In the genomic region with DNA sequence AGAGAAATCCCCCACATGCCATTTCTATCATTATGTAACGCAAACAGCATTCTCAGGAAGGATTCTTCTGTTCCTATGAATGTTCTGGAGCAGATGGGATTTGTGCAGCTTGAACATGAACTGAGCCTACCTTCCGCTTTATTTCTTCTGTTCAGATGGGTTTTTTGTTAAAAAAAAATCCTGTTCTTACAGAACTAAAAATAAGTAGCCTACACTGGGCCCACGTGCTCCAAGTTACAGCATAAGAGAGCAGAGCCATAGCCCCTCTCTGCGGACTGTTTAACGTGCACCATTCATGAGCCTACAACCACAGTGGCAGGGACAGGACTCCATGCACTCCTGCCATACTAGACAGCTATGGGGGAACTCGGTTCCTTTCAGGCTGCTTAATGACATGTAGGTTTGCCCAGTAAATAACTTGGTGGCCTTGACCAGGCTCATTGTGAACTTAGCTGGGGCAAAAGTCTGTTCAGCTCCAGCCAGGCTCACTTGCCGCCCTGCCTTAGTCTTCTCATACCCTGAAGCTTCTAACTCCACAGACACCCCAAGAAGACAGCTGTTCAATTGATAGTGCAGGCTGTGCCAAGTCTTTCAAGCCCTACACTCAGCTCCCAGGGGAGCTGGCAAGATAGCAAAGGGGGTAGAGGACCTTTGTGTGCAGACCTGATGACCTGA, we compare ENCODE assay signal across 17 mouse cellular contexts.
DNase-seq lines count a peak whose midpoint lies in the region; ATAC-seq and TF ChIP-seq lines count a peak whose summit lies in the region.
"Had no signal": no experiment of that assay in that cellular context is flagged by ENCODE, and none has a peak within 500 bp of the region (broad histone marks: within the 10 kb centered on the region; RNA-seq: fewer than 3 reads in every experiment).

No protein-coding gene starts in this region.

- no peak for DNase-seq in forebrain, postnatal 0 days
- DNase-seq in forebrain, embryonic 11.5 days (ENCODE audit: low spot score): no peak
- peak; percentile 73 to 75 for DNase-seq in frontal cortex, adult 2 months (ENCODE audit: extremely low spot score in 1 of 2, low spot score in 1 of 2)
- DNase-seq in layer of hippocampus, postnatal 36 days: peak; percentile 30 to 38
- peak; percentile 60 to 75 for DNase-seq in right cerebral cortex, postnatal 10 days (ENCODE audit: low spot score in 2 of 2)
- DNase-seq in MN1 (ENCODE audit: low spot score): no peak
- DNase-seq in thymus, postnatal 14 days: no peak
- DNase-seq in heart, postnatal 10 days: no peak
- DNase-seq: B cell, adult 2 months; cerebellum, postnatal 25 days; thymus, adult 18-20 months had no signal

- no peak overlapping the region for H3K27ac ChIP-seq in forebrain, postnatal 0 days (ENCODE audit: low read depth, low read length)
- no peak overlapping the region for H3K27ac ChIP-seq in forebrain, embryonic 11.5 days (ENCODE audit: low read depth, low read length)
- H3K27ac ChIP-seq: embryonic facial prominence, embryonic 13.5 days; hindbrain, embryonic 10.5 days; lung, embryonic 15.5 days; midbrain, embryonic 15.5 days had no signal

- no peaks in the 10 kb centered on the region for H3K36me3 ChIP-seq in forebrain, postnatal 0 days (ENCODE audit: insufficient read depth)
- H3K36me3 ChIP-seq in forebrain, embryonic 11.5 days (ENCODE audit: control insufficient read depth, insufficient read depth, low read length): no peaks in the 10 kb centered on the region
- H3K36me3 ChIP-seq: embryonic facial prominence, embryonic 13.5 days; hindbrain, embryonic 10.5 days; lung, embryonic 15.5 days; midbrain, embryonic 15.5 days had no signal

- H3K9ac ChIP-seq in forebrain, postnatal 0 days: no peak overlapping the region
- no peak overlapping the region for H3K9ac ChIP-seq in forebrain, embryonic 11.5 days (ENCODE audit: low read length)
- H3K9ac ChIP-seq: embryonic facial prominence, embryonic 13.5 days; lung, embryonic 15.5 days; midbrain, embryonic 15.5 days had no signal

- ATAC-seq in forebrain, postnatal 0 days: 0 out of 2 replicates have a peak, but pooled peaks have one; percentile 10
- ATAC-seq in forebrain, embryonic 11.5 days (replicated peaks; ENCODE audit: low FRiP score): no peak
- ATAC-seq: inflammation-experienced regulatory T-cells, adult 6 months; midbrain, embryonic 15.5 days had no signal

- intact Hi-C loops in heart, postnatal 10 days (cut with DNase I): no loop called here

- H3K9me3 ChIP-seq in forebrain, postnatal 0 days (ENCODE audit: low read length): no peaks in the 10 kb centered on the region
- H3K9me3 ChIP-seq in forebrain, embryonic 11.5 days (ENCODE audit: control insufficient read depth, low read length): no peaks in the 10 kb centered on the region
- H3K9me3 ChIP-seq: embryonic facial prominence, embryonic 13.5 days; hindbrain, embryonic 10.5 days; lung, embryonic 15.5 days; midbrain, embryonic 15.5 days had no signal

- no peaks in the 10 kb centered on the region for H3K27me3 ChIP-seq in forebrain, postnatal 0 days (ENCODE audit: insufficient read depth, low read length)
- H3K27me3 ChIP-seq in forebrain, embryonic 11.5 days (ENCODE audit: control insufficient read depth, insufficient read depth, low read length): no peaks in the 10 kb centered on the region
- H3K27me3 ChIP-seq: embryonic facial prominence, embryonic 13.5 days; lung, embryonic 15.5 days; midbrain, embryonic 15.5 days had no signal

- TF ChIP-seq CTCF in forebrain, postnatal 0 days (IDR thresholded peaks at IDR 0.05; ENCODE audit: low read depth): no peak

- 86% methylated on average over 7 of the region's 7 CpGs for WGBS in forebrain, postnatal 0 days
- WGBS in forebrain, embryonic 11.5 days: 89% methylated on average over 7 of the region's 7 CpGs

- H3K4me1 ChIP-seq in forebrain, postnatal 0 days (ENCODE audit: insufficient read depth): no peaks in the 10 kb centered on the region
- no peaks in the 10 kb centered on the region for H3K4me1 ChIP-seq in forebrain, embryonic 11.5 days (replicated peaks; ENCODE audit: control insufficient read depth, insufficient read depth, low read length)
- H3K4me1 ChIP-seq: embryonic facial prominence, embryonic 13.5 days; hindbrain, embryonic 10.5 days; midbrain, embryonic 15.5 days had no signal

- H3K4me2 ChIP-seq in forebrain, postnatal 0 days (ENCODE audit: low read depth): no peak overlapping the region
- no peak overlapping the region for H3K4me2 ChIP-seq in forebrain, embryonic 11.5 days (ENCODE audit: low read depth, low read length, severe bottlenecking)
- H3K4me2 ChIP-seq: embryonic facial prominence, embryonic 13.5 days; liver, embryonic 11.5 days; lung, embryonic 15.5 days; midbrain, embryonic 15.5 days had no signal

- no peak overlapping the region for H3K4me3 ChIP-seq in forebrain, postnatal 0 days (ENCODE audit: low read depth, low read length)
- no peak overlapping the region for H3K4me3 ChIP-seq in forebrain, embryonic 11.5 days (ENCODE audit: low read depth, low read length)
- H3K4me3 ChIP-seq: embryonic facial prominence, embryonic 13.5 days; hindbrain, embryonic 10.5 days; lung, embryonic 15.5 days; midbrain, embryonic 15.5 days had no signal

Comparison
In these comparisons a context has a peak if more than half of its experiments do, and no peak if none do; other contexts are left out.
1. DNase-seq: peak in frontal cortex, adult 2 months (2 of 2), layer of hippocampus, postnatal 36 days (2 of 2) and right cerebral cortex, postnatal 10 days (2 of 2); none in forebrain, postnatal 0 days (single experiment), forebrain, embryonic 11.5 days (single experiment), MN1 (single experiment), thymus, postnatal 14 days (single experiment) and heart, postnatal 10 days (0 of 2).